Mouse (Mus musculus) erythroblast, embryonic 14.5 days (primary cell): ENCODE results near the gene Lsm14a.

Experiments used
- GATA1 ChIP-seq: IDR thresholded peaks from 2 replicates; pipeline ENCODE4 v1.6.1; 2012; ENCODE audit warnings: low read length, inconsistent platforms, mixed read lengths
- TAL1 ChIP-seq: IDR thresholded peaks from 3 replicates; pipeline ENCODE4 v1.6.1; 2012; ENCODE audit warnings: low read length, inconsistent platforms, mixed read lengths

DNA sequence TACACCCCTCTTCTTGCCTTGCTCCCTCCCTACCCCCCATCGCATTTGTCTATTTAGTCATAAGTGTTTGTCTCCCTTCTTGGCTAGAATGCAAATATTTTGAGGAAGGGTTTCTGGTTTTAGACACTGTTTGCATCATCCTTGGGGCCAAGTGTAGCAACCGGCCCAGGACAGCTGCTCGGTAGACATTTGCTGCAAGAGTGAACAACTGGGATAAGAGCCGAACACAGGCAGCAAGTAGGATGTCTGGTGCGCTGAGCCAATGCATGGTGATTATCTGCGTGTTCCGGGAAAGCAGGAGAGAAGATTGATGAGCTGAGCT is 2.3 kb downstream of the Lsm14a start:
- TF ChIP-seq GATA1 (no peak), TAL1 (no peak)
